Mouse (Mus musculus): ENCODE data around the gene Plcl2. TPM values are rescaled to one million over a fixed set of nuclear protein-coding genes. Genes with fewer than 3 reads are reported as not detected.

The Plcl2 gene
- polyA plus RNA-seq, 1 experiment, result 11.4 TPM

- WGBS, result 19% methylated on average over 10 of the region's 10 CpGs
- Histone ChIP-seq H3K4me3 (ENCODE audit: control insufficient read depth, insufficient read depth, low read length) (no peak overlapping the region), H3K27me3 (ENCODE audit: control insufficient read depth, insufficient read depth, low read length) (no peaks in the 10 kb centered on the region), H3K4me1 (replicated peaks; ENCODE audit: control insufficient read depth, insufficient read depth, low read length) (peaks cover 8% of the 10 kb centered on the region), H3K27ac (ENCODE audit: control insufficient read depth, insufficient read depth, low read length) (no peak overlapping the region), H3K36me3 (ENCODE audit: control insufficient read depth, insufficient read depth, low read length) (no peaks in the 10 kb centered on the region)
- peak; percentile 6 for DNase-seq
- TF ChIP-seq CTCF (IDR thresholded peaks at IDR 0.05; ENCODE audit: borderline replicate concordance, control insufficient read depth, extremely low read depth, insufficient read depth, low read length, poor library complexity) (no peak), POLR2A (IDR thresholded peaks at IDR 0.05; ENCODE audit: control insufficient read depth, extremely low read depth, insufficient read depth, low read length, poor library complexity) (no peak)
These were observed 168.9 kb downstream of the Plcl2 start for GRCm38 (mm10) chr17:50677978-50678712.

- WGBS, result 95% methylated on average over 2 of the region's 2 CpGs
- Histone ChIP-seq H3K27ac (ENCODE audit: control insufficient read depth, insufficient read depth, low read length) (no peak overlapping the region), H3K36me3 (ENCODE audit: control insufficient read depth, insufficient read depth, low read length) (no peaks in the 10 kb centered on the region), H3K4me3 (ENCODE audit: control insufficient read depth, insufficient read depth, low read length) (no peak overlapping the region), H3K27me3 (ENCODE audit: control insufficient read depth, insufficient read depth, low read length) (no peaks in the 10 kb centered on the region), H3K4me1 (replicated peaks; ENCODE audit: control insufficient read depth, insufficient read depth, low read length) (peaks cover 8% of the 10 kb centered on the region)
- no peak for DNase-seq
- TF ChIP-seq CTCF (IDR thresholded peaks at IDR 0.05; ENCODE audit: borderline replicate concordance, control insufficient read depth, extremely low read depth, insufficient read depth, low read length, poor library complexity), result no peak
- no peak for TF ChIP-seq POLR2A (IDR thresholded peaks at IDR 0.05; ENCODE audit: control insufficient read depth, extremely low read depth, insufficient read depth, low read length, poor library complexity)
These were observed 169.5 kb downstream of the Plcl2 start for GRCm38 (mm10) chr17:50678748-50679147.

- peaks cover 8% of the 10 kb centered on the region for H3K4me1 ChIP-seq (replicated peaks; ENCODE audit: control insufficient read depth, insufficient read depth, low read length)
- DNase-seq, result no peak
- 98% methylated on average over 12 of the region's 12 CpGs for WGBS
- H3K36me3 ChIP-seq (ENCODE audit: control insufficient read depth, insufficient read depth, low read length), result no peaks in the 10 kb centered on the region
- H3K4me3 ChIP-seq (ENCODE audit: control insufficient read depth, insufficient read depth, low read length), result no peak overlapping the region
- H3K27ac ChIP-seq (ENCODE audit: control insufficient read depth, insufficient read depth, low read length), result no peak overlapping the region
- TF ChIP-seq POLR2A (IDR thresholded peaks at IDR 0.05; ENCODE audit: control insufficient read depth, extremely low read depth, insufficient read depth, low read length, poor library complexity), result no peak
- no peak for TF ChIP-seq CTCF (IDR thresholded peaks at IDR 0.05; ENCODE audit: borderline replicate concordance, control insufficient read depth, extremely low read depth, insufficient read depth, low read length, poor library complexity)
- H3K27me3 ChIP-seq (ENCODE audit: control insufficient read depth, insufficient read depth, low read length), result no peaks in the 10 kb centered on the region
These were observed 170.7 kb downstream of the Plcl2 start for GRCm38 (mm10) chr17:50679613-50680534.

GRCm38 (mm10) chr17:50682696-50683095 lies 173.5 kb downstream of the Plcl2 start:
- no peak overlapping the region for H3K27ac ChIP-seq (ENCODE audit: control insufficient read depth, insufficient read depth, low read length)
- H3K36me3 ChIP-seq (ENCODE audit: control insufficient read depth, insufficient read depth, low read length), result no peaks in the 10 kb centered on the region; the same call in 1 of the 2 replicates
- DNase-seq, result no peak
- H3K4me1 ChIP-seq (replicated peaks; ENCODE audit: control insufficient read depth, insufficient read depth, low read length), result peaks cover 8% of the 10 kb centered on the region
- H3K27me3 ChIP-seq (ENCODE audit: control insufficient read depth, insufficient read depth, low read length), result no peaks in the 10 kb centered on the region
- 93% methylated on average over 3 of the region's 3 CpGs for WGBS
- no peak for TF ChIP-seq POLR2A (IDR thresholded peaks at IDR 0.05; ENCODE audit: control insufficient read depth, extremely low read depth, insufficient read depth, low read length, poor library complexity)
- TF ChIP-seq CTCF (IDR thresholded peaks at IDR 0.05; ENCODE audit: borderline replicate concordance, control insufficient read depth, extremely low read depth, insufficient read depth, low read length, poor library complexity), result no peak
- no peak overlapping the region for H3K4me3 ChIP-seq (ENCODE audit: control insufficient read depth, insufficient read depth, low read length)

GRCm38 (mm10) chr17:50684960-50685645 lies 175.9 kb downstream of the Plcl2 start:
- Histone ChIP-seq H3K27me3 (ENCODE audit: control insufficient read depth, insufficient read depth, low read length) (no peaks in the 10 kb centered on the region), H3K27ac (ENCODE audit: control insufficient read depth, insufficient read depth, low read length) (no peak overlapping the region), H3K4me3 (ENCODE audit: control insufficient read depth, insufficient read depth, low read length) (no peak overlapping the region), H3K4me1 (replicated peaks; ENCODE audit: control insufficient read depth, insufficient read depth, low read length) (no peaks in the 10 kb centered on the region), H3K36me3 (ENCODE audit: control insufficient read depth, insufficient read depth, low read length) (peaks cover 15% of the 10 kb centered on the region)
- no peak for DNase-seq
- no peak for TF ChIP-seq CTCF (IDR thresholded peaks at IDR 0.05; ENCODE audit: borderline replicate concordance, control insufficient read depth, extremely low read depth, insufficient read depth, low read length, poor library complexity)
- no peak for TF ChIP-seq POLR2A (IDR thresholded peaks at IDR 0.05; ENCODE audit: control insufficient read depth, extremely low read depth, insufficient read depth, low read length, poor library complexity)
- 94% methylated on average over 7 of the region's 7 CpGs for WGBS

GRCm38 (mm10) chr17:50687670-50688069 lies 178.5 kb downstream of the Plcl2 start:
- no peak for DNase-seq
- H3K27me3 ChIP-seq (ENCODE audit: control insufficient read depth, insufficient read depth, low read length), result no peaks in the 10 kb centered on the region
- 97% methylated on average over 10 of the region's 10 CpGs for WGBS
- no peak overlapping the region for H3K27ac ChIP-seq (ENCODE audit: control insufficient read depth, insufficient read depth, low read length)
- TF ChIP-seq POLR2A (IDR thresholded peaks at IDR 0.05; ENCODE audit: control insufficient read depth, extremely low read depth, insufficient read depth, low read length, poor library complexity) (no peak), CTCF (IDR thresholded peaks at IDR 0.05; ENCODE audit: borderline replicate concordance, control insufficient read depth, extremely low read depth, insufficient read depth, low read length, poor library complexity) (no peak)
- no peak overlapping the region for H3K4me3 ChIP-seq (ENCODE audit: control insufficient read depth, insufficient read depth, low read length)
- H3K4me1 ChIP-seq (replicated peaks; ENCODE audit: control insufficient read depth, insufficient read depth, low read length), result no peaks in the 10 kb centered on the region
- H3K36me3 ChIP-seq (ENCODE audit: control insufficient read depth, insufficient read depth, low read length), result peaks cover 15% of the 10 kb centered on the region
